Mouse (Mus musculus): ENCODE data around the gene Ggact. TPM values are rescaled to one million over a fixed set of nuclear protein-coding genes. Genes with fewer than 3 reads are reported as not detected.

Ggact gene
- 88.0 TPM for polyA plus RNA-seq (2014; fragmentation: Illumina TruSeq; extraction: RNeasy Lipid Tissue Mini Kit (QIAGEN cat#74804); ENCODE audit: low read depth, low replicate concordance)

DNA sequence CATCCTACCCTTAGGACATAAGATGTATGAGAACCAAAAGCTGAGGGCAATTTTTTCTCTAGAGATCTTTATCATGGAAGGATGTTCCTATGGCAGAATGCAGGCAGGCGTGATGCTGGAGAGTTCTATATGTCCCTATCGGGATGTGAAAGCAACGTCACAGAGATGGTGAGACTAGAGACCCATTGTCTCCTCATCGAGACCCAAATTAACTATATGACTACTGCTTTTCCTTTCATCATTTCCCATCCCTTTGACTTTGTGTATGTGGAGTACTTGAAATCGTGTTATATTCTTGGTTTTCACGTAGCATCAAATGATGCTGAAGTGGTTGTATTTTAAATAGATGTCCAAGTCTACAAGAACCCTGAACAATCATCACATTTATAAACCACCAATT lies at the start of gene Ggact:
TSS of gene Ggact (minus strand) at position 101 of the 400 bp plus-strand sequence.

Other genes with a start within 250 kb of the Ggact start
- 5.7 TPM for gene Tmtc4, start 70.3 kb upstream of the Ggact start, polyA plus RNA-seq (2014; fragmentation: Illumina TruSeq; extraction: RNeasy Lipid Tissue Mini Kit (QIAGEN cat#74804); ENCODE audit: low read depth, low replicate concordance)